Mouse (Mus musculus): ENCODE measurements around the gene Fzd4.

DNA sequence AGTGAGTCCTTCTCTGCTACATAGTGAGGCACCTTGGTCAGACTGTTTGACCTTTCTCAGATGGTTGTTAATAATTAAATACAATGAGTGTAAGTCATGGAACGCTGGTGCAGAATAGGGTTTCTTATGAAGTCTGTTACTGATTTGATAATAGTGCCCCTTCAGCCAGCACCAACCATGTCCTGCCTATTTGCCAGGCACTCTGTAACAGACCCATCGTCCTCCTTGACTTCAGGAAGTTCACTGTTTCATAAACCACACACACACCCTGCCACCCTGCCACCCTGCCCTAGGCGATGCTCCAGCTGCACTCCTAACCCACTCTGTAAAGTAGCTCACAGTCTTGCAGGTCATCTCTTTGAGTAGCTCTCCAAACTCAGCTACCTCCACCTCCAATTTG is 2.2 kb upstream of the Fzd4 start:
- TF ChIP-seq CTCF (IDR thresholded peaks at IDR 0.05; ENCODE audit: borderline replicate concordance, insufficient read depth, low read length): no peak
- no peak for TF ChIP-seq POLR2A (IDR thresholded peaks at IDR 0.05; ENCODE audit: low read depth, low read length)
